Mouse (Mus musculus): ENCODE results near the gene Tlr9. TPM values are rescaled to one million over a fixed set of nuclear protein-coding genes. Genes with fewer than 3 reads are reported as not detected.

The Tlr9 gene
- total and polyA plus RNA-seq, 3 experiments, result not detected

DNA sequence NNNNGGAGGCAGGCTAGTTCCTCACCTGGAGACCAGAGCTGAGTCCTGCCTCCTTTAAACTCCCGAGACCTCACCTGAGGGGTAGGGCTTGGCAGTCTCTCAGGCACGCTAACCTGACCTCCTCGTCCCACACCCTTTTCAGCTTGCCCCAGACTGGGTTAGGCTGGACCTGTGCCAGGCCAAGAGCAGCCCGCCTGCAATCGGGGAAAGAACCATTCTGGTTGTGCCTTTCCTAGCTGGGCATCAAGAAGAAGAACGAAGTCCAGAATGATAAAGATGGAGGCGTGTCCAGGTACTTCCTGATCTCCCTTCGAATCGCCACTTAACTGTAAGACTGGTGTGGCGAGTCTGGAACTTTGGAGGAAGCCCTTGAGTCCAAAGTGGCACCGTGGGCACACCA lies 27.2 kb downstream of the Tlr9 start:
- Histone ChIP-seq H3K27me3 (ENCODE audit: control insufficient read depth in 1 of 2, insufficient read depth in 2 of 2, low read length in 2 of 2) (no peaks in the 10 kb centered on the region; a peak in 1 of 4 replicates), H3K4me1 (ENCODE audit: control insufficient read depth in 1 of 2, insufficient read depth in 2 of 2, low read length in 2 of 2) (peaks cover 0 to 21% of the 10 kb centered on the region in 2 experiments)

DNA sequence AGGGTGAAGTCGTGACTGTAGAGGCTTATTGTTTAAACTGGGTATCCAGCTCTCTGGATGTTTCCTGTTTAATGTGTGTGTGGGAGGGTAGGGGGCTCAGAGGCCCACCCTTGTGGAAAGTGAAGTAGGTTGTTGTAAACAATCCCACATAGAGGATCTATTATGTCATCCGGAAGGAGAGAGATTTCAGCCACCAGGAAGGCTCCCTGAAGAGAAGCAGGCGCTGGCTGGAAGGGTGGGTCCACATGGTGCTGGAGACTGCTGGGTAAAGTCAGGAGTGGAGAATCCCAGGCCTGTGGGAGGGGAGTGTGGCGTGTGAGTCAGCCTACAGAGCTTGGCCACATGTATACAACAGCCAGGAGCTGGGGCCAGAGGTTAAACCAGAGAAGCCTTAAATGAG lies 27.8 kb downstream of the Tlr9 start:
- Histone ChIP-seq H3K9ac (ENCODE audit: control insufficient read depth, low read depth, low read length, poor library complexity, severe bottlenecking) (no peak overlapping the region), H3K79me2 (ENCODE audit: control insufficient read depth, insufficient read depth, low read length, poor library complexity) (peaks cover 7% of the 10 kb centered on the region), H3K4me1 (ENCODE audit: control insufficient read depth in 1 of 2, insufficient read depth in 2 of 2, low read length in 2 of 2) (peaks cover 0 to 21% of the 10 kb centered on the region in 2 experiments), H3K27me3 (ENCODE audit: control insufficient read depth in 1 of 2, insufficient read depth in 2 of 2, low read length in 2 of 2) (no peaks in the 10 kb centered on the region; a peak in 1 of 4 replicates), H3K9me3 (replicated peaks; ENCODE audit: insufficient read depth, low read length) (no peaks in the 10 kb centered on the region), H3K27ac (ENCODE audit: control insufficient read depth, low read depth, low read length) (no peak overlapping the region), H3K36me3 (ENCODE audit: control insufficient read depth in 1 of 2, insufficient read depth in 2 of 2, low read length in 2 of 2) (peaks cover 0 to 3% of the 10 kb centered on the region in 2 experiments; a peak in 3 of 4 replicates), H3K4me3 (ENCODE audit: control insufficient read depth in 1 of 2, insufficient read depth in 1 of 2, low read depth in 2 of 2, low read length in 2 of 2) (no peak overlapping the region)
- no peak for DNase-seq (ENCODE audit: low read depth, low spot score)
- TF ChIP-seq ETS1 (IDR thresholded peaks at IDR 0.05; ENCODE audit: low read depth, low read length) (no peak), ELF1 (IDR thresholded peaks at IDR 0.05; ENCODE audit: low read depth, low read length) (no peak), EP300 (IDR thresholded peaks at IDR 0.05; ENCODE audit: low read depth in 1 of 2, low read length in 2 of 2) (no peak), RAD21 (IDR thresholded peaks at IDR 0.05; ENCODE audit: low read depth, low read length) (no peak), MYC (IDR thresholded peaks at IDR 0.05; ENCODE audit: low read depth, low read length) (no peak), TAL1 (IDR thresholded peaks at IDR 0.05; ENCODE audit: low read length) (no peak), HCFC1 (IDR thresholded peaks at IDR 0.05; ENCODE audit: low read depth, low read length) (no peak), NELFE (IDR thresholded peaks at IDR 0.05; ENCODE audit: low read depth, low read length) (no peak), MXI1 (IDR thresholded peaks at IDR 0.05; ENCODE audit: low read depth, low read length) (no peak), UBTF (IDR thresholded peaks at IDR 0.05; ENCODE audit: borderline replicate concordance, insufficient read depth, low read depth, low read length) (no peak), MAFK (IDR thresholded peaks at IDR 0.05; ENCODE audit: borderline replicate concordance, low read depth, low read length) (no peak), RCOR1 (IDR thresholded peaks at IDR 0.05; ENCODE audit: low read depth, low read length) (no peak), MYB (IDR thresholded peaks at IDR 0.05; ENCODE audit: low read depth, low read length) (no peak)

More for the DNA sequence above, 27.2 kb downstream of the Tlr9 start:
- TF ChIP-seq GATA1 (IDR thresholded peaks at IDR 0.05; ENCODE audit: low read depth, low read length) (no peak), TBP (IDR thresholded peaks at IDR 0.05; ENCODE audit: low read depth, low read length) (no peak), SIN3A (IDR thresholded peaks at IDR 0.05; ENCODE audit: low read length) (0 out of 2 replicates have a peak, but pooled peaks have one; percentile 33), RCOR1 (IDR thresholded peaks at IDR 0.05; ENCODE audit: low read depth, low read length) (no peak), TCF12 (IDR thresholded peaks at IDR 0.05; ENCODE audit: low read depth, low read length) (peak; percentile 17; the same call in 1 of the 2 replicates)
- DNase-seq (ENCODE audit: low read depth, low spot score), result peak; percentile 23
- Histone ChIP-seq H3K9me3 (replicated peaks; ENCODE audit: insufficient read depth, low read length) (no peaks in the 10 kb centered on the region), H3K27ac (ENCODE audit: control insufficient read depth, low read depth, low read length) (no peak overlapping the region), H3K9ac (ENCODE audit: control insufficient read depth, low read depth, low read length, poor library complexity, severe bottlenecking) (no peak overlapping the region), H3K79me2 (ENCODE audit: control insufficient read depth, insufficient read depth, low read length, poor library complexity) (peaks cover 7% of the 10 kb centered on the region), H3K4me3 (ENCODE audit: control insufficient read depth in 1 of 2, insufficient read depth in 1 of 2, low read depth in 2 of 2, low read length in 2 of 2) (no peak overlapping the region), H3K36me3 (ENCODE audit: control insufficient read depth in 1 of 2, insufficient read depth in 2 of 2, low read length in 2 of 2) (peaks cover 0 to 3% of the 10 kb centered on the region in 2 experiments; a peak in 3 of 4 replicates)

All from MEL (cell line).